Mouse (Mus musculus): ENCODE results near the gene Mlph.

DNA sequence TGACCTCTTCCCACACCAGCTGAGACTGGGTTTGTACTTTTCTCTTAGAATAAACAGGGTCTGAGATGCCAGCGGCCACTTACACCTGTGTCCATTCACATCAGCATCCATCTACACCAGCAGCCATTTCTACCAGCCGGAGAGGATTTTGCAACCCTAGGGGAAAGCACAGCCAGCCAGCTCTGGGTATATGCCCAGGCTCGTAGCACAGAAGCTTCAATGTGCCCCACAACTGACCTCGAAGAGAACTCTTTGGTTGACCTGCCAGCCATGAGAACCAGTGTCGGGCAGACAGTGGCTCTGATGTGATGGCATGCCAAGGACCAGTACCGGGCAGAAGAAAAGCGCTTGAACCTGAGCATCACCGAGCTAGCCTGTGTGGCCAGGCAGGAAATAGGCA, 39.5 kb upstream of the Mlph start:
- TF ChIP-seq CTCF (IDR thresholded peaks at IDR 0.05; ENCODE audit: borderline replicate concordance, extremely low read depth, insufficient read depth, insufficient read length) = no peak
- TF ChIP-seq POLR2A (IDR thresholded peaks at IDR 0.05; ENCODE audit: borderline replicate concordance, extremely low read depth, insufficient read depth, insufficient read length, poor library complexity, severe bottlenecking) = no peak

Data from brain, embryonic 14.5 days (tissue).